Mouse (Mus musculus): Measurements from ENCODE around the gene Pfkl. TPM values are rescaled to one million over a fixed set of nuclear protein-coding genes. Genes with fewer than 3 reads are reported as not detected.
"Not testable (repeated sequence)": the region's sequence is repeated elsewhere in the genome, so short reads cannot be mapped to it uniquely, and the experiment has no call there.

The Pfkl gene
- total RNA-seq, 2 experiments from 2014 or later: 82.7 to 90.8 TPM

GRCm38 (mm10) chr10:77976458-77977150 is 33.3 kb downstream of the Pfkl start:
- intact Hi-C loops (cut with DNase I): loop anchor here (10.0 kb wide), 1 partner anchor 352 kb away; the partner anchor contains the start of gene Ube2g2
- DNase-seq (ENCODE audit: extremely low spot score in 1 of 2, low spot score in 2 of 2): peak in 1 of 2 experiments; percentile 48

GRCm38 (mm10) chr10:77975653-77976052 is 34.2 kb downstream of the Pfkl start:
- DNase-seq (ENCODE audit: extremely low spot score in 1 of 2, low spot score in 2 of 2): no peak
- intact Hi-C loops (cut with DNase I): loop anchor here (10.0 kb wide), 1 partner anchor 351 kb away; the partner anchor contains the start of gene Ube2g2

GRCm38 (mm10) chr10:77974811-77975210 is 35.1 kb downstream of the Pfkl start:
- DNase-seq (ENCODE audit: extremely low spot score in 1 of 2, low spot score in 2 of 2): no peak
- intact Hi-C loops (cut with DNase I): loop anchor here (10.0 kb wide), 1 partner anchor 350 kb away; the partner anchor contains the start of gene Ube2g2

GRCm38 (mm10) chr10:77974323-77974722 is 35.6 kb downstream of the Pfkl start:
- intact Hi-C loops (cut with DNase I): loop anchor here (10.0 kb wide), 1 partner anchor 350 kb away; the partner anchor contains the start of gene Ube2g2
- peak in 1 of 2 experiments; percentile 20 for DNase-seq (ENCODE audit: extremely low spot score in 1 of 2, low spot score in 2 of 2)

- peak in 1 of 2 experiments; percentile 38 for DNase-seq (ENCODE audit: extremely low spot score in 1 of 2, low spot score in 2 of 2)
- intact Hi-C loops (cut with DNase I): loop anchor here (10.0 kb wide), 1 partner anchor 347 kb away; the partner anchor contains the start of gene Ube2g2
Measured at GRCm38 (mm10) chr10:77971709-77972553, 38.0 kb downstream of the Pfkl start.

- no peak for DNase-seq (ENCODE audit: extremely low spot score in 1 of 2, low spot score in 2 of 2)
- intact Hi-C loops (cut with DNase I): loop anchor here (10.0 kb wide), 1 partner anchor 346 kb away; the partner anchor contains the start of gene Ube2g2
Measured at GRCm38 (mm10) chr10:77971191-77971590, 38.7 kb downstream of the Pfkl start.

- DNase-seq (ENCODE audit: extremely low spot score in 1 of 2, low spot score in 2 of 2): no peak
- intact Hi-C loops (cut with DNase I): loop anchor here (10.0 kb wide), 1 partner anchor 346 kb away; the partner anchor contains the start of gene Ube2g2
Measured at GRCm38 (mm10) chr10:77970481-77970880, 39.4 kb downstream of the Pfkl start, which contains the start of gene Trpm2. Gene Trpm2, minus strand, starts transcription at chr10:77970563.

GRCm38 (mm10) chr10:77969973-77970325 is 39.9 kb downstream of the Pfkl start:
- no peak for DNase-seq (ENCODE audit: extremely low spot score in 1 of 2, low spot score in 2 of 2)

GRCm38 (mm10) chr10:77969274-77969972 is 40.5 kb downstream of the Pfkl start:
- DNase-seq (ENCODE audit: extremely low spot score in 1 of 2, low spot score in 2 of 2): peak; percentile 56 to 75
- intact Hi-C loops (cut with DNase I): no loop called here

More at GRCm38 (mm10) chr10:77969973-77970325, 39.9 kb downstream of the Pfkl start:
- intact Hi-C loops (cut with DNase I): loop anchor here (10.0 kb wide), 1 partner anchor 345 kb away; the partner anchor contains the start of gene Ube2g2

- intact Hi-C loops (cut with DNase I): no loop called here
- DNase-seq (ENCODE audit: extremely low spot score in 1 of 2, low spot score in 2 of 2): no peak
Measured at GRCm38 (mm10) chr10:77963971-77964370, 45.9 kb downstream of the Pfkl start.

- DNase-seq (ENCODE audit: extremely low spot score in 1 of 2, low spot score in 2 of 2): no peak
- intact Hi-C loops (cut with DNase I): no loop called here
Measured at GRCm38 (mm10) chr10:77962725-77963124, 47.2 kb downstream of the Pfkl start.

- intact Hi-C loops (cut with DNase I); DNase-seq (ENCODE audit: extremely low spot score in 1 of 2, low spot score in 2 of 2): not testable (repeated sequence)
Measured at GRCm38 (mm10) chr10:77950468-77950867, 59.4 kb downstream of the Pfkl start.

GRCm38 (mm10) chr10:77939685-77940084 is 70.2 kb downstream of the Pfkl start:
- DNase-seq (ENCODE audit: extremely low spot score in 1 of 2, low spot score in 2 of 2): no peak
- intact Hi-C loops (cut with DNase I): no loop called here

Other genes with a start within 250 kb of the Pfkl start
- gene Gm3238, start 238.8 kb downstream of the Pfkl start, total RNA-seq (2021): not detected
- gene Gm7138, start 233.1 kb downstream of the Pfkl start, total RNA-seq (2021): not detected
- not detected for gene Gm3250, start 227.5 kb downstream of the Pfkl start, total RNA-seq (2021)
- gene Gm7137, start 221.9 kb downstream of the Pfkl start, total RNA-seq (2021): not detected
- not detected for gene Gm9639, start 215.0 kb downstream of the Pfkl start, total RNA-seq (2021)
- not detected for gene Gm19668, start 210.9 kb downstream of the Pfkl start, total RNA-seq (2021)
- not detected for gene Gm9507, start 198.2 kb downstream of the Pfkl start, total RNA-seq (2021)
- gene Gm2696, start 195.4 kb downstream of the Pfkl start, total RNA-seq (2021): not detected
- gene Krtap10-4, start 183.0 kb downstream of the Pfkl start, total RNA-seq (2021): not detected
- not detected for gene Krtap10-10, start 174.1 kb downstream of the Pfkl start, total RNA-seq (2021)
- not detected for gene Gm36176, start 163.3 kb downstream of the Pfkl start, total RNA-seq (2021)
- gene Gm10318, start 157.2 kb downstream of the Pfkl start, total RNA-seq (2021): not detected
- not detected for gene Gm3285, start 148.1 kb downstream of the Pfkl start, total RNA-seq (2021)
- gene Lrrc3, start 107.5 kb downstream of the Pfkl start, total RNA-seq (2021): 10 to 100 TPM; 31.7 to 33.5 TPM
- 10 to 100 TPM; 27.4 to 29.6 TPM for gene Trpm2, start 39.5 kb downstream of the Pfkl start, total RNA-seq (2021)
- 10 to 100 TPM; 31.9 to 37.4 TPM for gene 1810043G02Rik, start 31.6 kb downstream of the Pfkl start, total RNA-seq (2021)
- gene Dnmt3l, start 31.9 kb upstream of the Pfkl start, total RNA-seq (2021): under 1 TPM in 1 of 2 experiments, not detected in 1; 0.81 TPM
- gene Aire, start 33.5 kb upstream of the Pfkl start, total RNA-seq (2021): under 1 TPM in 1 of 2 experiments, not detected in 1; 0.28 TPM
- gene Icosl, start 59.2 kb upstream of the Pfkl start, total RNA-seq (2021): 1 to 10 TPM; 1.4 to 1.9 TPM
- 10 to 100 TPM; 85.0 to 93.0 TPM for gene D10Jhu81e, start 159.7 kb upstream of the Pfkl start, total RNA-seq (2021)
- 10 to 100 TPM; 18.5 to 18.7 TPM for gene Pwp2, start 175.1 kb upstream of the Pfkl start, total RNA-seq (2021)
- 10 to 100 TPM; 81.8 to 84.3 TPM for gene Trappc10, start 234.6 kb upstream of the Pfkl start, total RNA-seq (2021)